22 mouse cellular contexts compared by ENCODE assay signal in the genomic region with DNA sequence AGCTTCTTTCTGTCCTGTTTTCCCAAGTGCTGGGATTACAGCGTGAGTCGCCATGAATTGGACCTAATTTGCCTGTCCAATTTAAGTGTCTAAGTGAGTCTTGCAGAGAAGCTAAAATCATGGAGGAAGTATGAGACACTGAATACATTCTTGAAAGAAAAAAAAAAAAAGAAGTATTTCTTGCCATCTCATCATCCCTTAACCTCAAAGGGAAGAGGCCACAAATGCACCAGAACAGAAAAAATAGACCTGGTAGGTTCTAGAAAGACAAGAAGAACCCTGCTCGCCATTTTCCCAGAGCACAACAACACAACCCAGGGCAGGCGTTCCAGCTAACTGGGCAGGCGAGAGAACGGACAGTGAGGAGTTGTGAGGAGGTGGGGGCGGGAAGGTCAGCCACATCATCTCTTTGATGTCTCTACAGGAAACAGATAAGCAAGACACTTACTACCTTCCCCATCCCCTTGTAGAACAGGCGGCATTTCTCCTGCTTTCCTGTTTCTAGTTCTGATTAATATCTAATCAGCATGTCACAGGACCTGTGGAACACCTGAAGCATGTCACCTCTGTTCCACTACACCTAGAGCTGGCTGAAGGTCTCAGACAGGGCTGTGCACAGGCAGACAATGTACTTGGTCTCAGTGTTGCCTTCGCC. TPM values are rescaled to one million over a fixed set of nuclear protein-coding genes. Genes with fewer than 3 reads are reported as not detected.
DNase-seq lines count a peak whose midpoint lies in the region; ATAC-seq and TF ChIP-seq lines count a peak whose summit lies in the region.
"Had no signal": no experiment of that assay in that cellular context is flagged by ENCODE, and none has a peak within 500 bp of the region (broad histone marks: within the 10 kb centered on the region; RNA-seq: fewer than 3 reads in every experiment).

No protein-coding gene starts in this region.

- in situ Hi-C loops in CH12.LX (cut with MboI; ENCODE audit: low pct_ligation_motif_present, low pct_unique_long_range_greater_than_20kb, low sequenced_read_pairs): no loop called here

- H3K4me2 ChIP-seq in CH12.LX (ENCODE audit: insufficient read depth, low read depth, poor library complexity, severe bottlenecking): peak overlapping the region; percentile 2; the same call in 1 of the 2 replicates
- H3K4me2 ChIP-seq: forebrain, embryonic 13.5 days; hindbrain, embryonic 14.5 days; limb, embryonic 12.5 days had no signal

- no peaks in the 10 kb centered on the region for H3K9me3 ChIP-seq in CH12.LX (replicated peaks; ENCODE audit: low read length)
- H3K9me3 ChIP-seq: forebrain, embryonic 13.5 days; limb, embryonic 12.5 days had no signal

- TF ChIP-seq CTCF in lung, adult 2 months (IDR thresholded peaks at IDR 0.05; ENCODE audit: insufficient read depth, low read length): no peak
- no peak for TF ChIP-seq CTCF in CH12.LX (conservative IDR thresholded peaks at IDR 0.05 in 1 of 2, IDR thresholded peaks at IDR 0.05 in 1 of 2; ENCODE audit: low read depth in 2 of 2, low read length in 2 of 2)

- H3K27ac ChIP-seq in CH12.LX (ENCODE audit: insufficient read depth, low read depth): peak overlapping the region; percentile 28
- H3K27ac ChIP-seq: forebrain, embryonic 13.5 days; hindbrain, embryonic 14.5 days; kidney, postnatal 0 days; limb, embryonic 12.5 days; liver, embryonic 14.5 days had no signal

- 63% methylated on average over 9 of the region's 9 CpGs for WGBS in lung, adult 2 months

- peak; percentile 19; the same call in 1 of the 2 replicates for TF ChIP-seq POLR2A in lung, adult 2 months (IDR thresholded peaks at IDR 0.05; ENCODE audit: borderline replicate concordance, extremely low read depth, low read depth, low read length)
- no peak for TF ChIP-seq POLR2A in CH12.LX (IDR thresholded peaks at IDR 0.05; ENCODE audit: low read depth, low read length)

- H3K79me2 ChIP-seq in CH12.LX (replicated peaks; ENCODE audit: control insufficient read depth, extremely low read depth, insufficient read depth, poor library complexity, severe bottlenecking): no peaks in the 10 kb centered on the region

- no peak overlapping the region for H3K4me3 ChIP-seq in lung, adult 2 months (replicated peaks; ENCODE audit: extremely low read depth, low read depth, low read length)
- no peak overlapping the region for H3K4me3 ChIP-seq in CH12.LX (replicated peaks in 1 of 3; ENCODE audit: low read depth in 2 of 3, low read length in 2 of 3, poor library complexity in 1 of 3)
- H3K4me3 ChIP-seq: forebrain, embryonic 13.5 days; limb, embryonic 12.5 days had no signal

- dilution Hi-C loops in CH12.LX (cut with MboI; ENCODE audit: extremely low pct_ligation_motif_present, extremely low pct_unique_long_range_greater_than_20kb, low sequenced_read_pairs): no loop called here

- peak; percentile 71 for ATAC-seq in granulocyte monocyte progenitor cell, adult 5-6 weeks (replicated peaks; ENCODE audit: poor library complexity, severe bottlenecking)
- ATAC-seq: forebrain, embryonic 13.5 days; intestine, postnatal 0 days had no signal

- peak; percentile 30; the same call in 1 of the 2 replicates for TF ChIP-seq EP300 in CH12.LX (IDR thresholded peaks at IDR 0.05; ENCODE audit: low read length)

- TF ChIP-seq RAD21 in CH12.LX (IDR thresholded peaks at IDR 0.05; ENCODE audit: low read depth, low read length): no peak

- H3K27me3 ChIP-seq in CH12.LX (replicated peaks): no peaks in the 10 kb centered on the region
- H3K27me3 ChIP-seq: forebrain, embryonic 13.5 days; limb, embryonic 12.5 days had no signal

- intact Hi-C loops in gastrocnemius, postnatal 36 days (cut with DNase I): no loop called here

- H3K36me3 ChIP-seq in CH12.LX (replicated peaks in 1 of 2; ENCODE audit: control insufficient read depth in 1 of 2, insufficient read depth in 1 of 2, low read length in 1 of 2): peaks cover 0 to 18% of the 10 kb centered on the region in 2 experiments
- H3K36me3 ChIP-seq: limb, embryonic 12.5 days had no signal

- no peak for DNase-seq in lung, adult 2 months
- no peak for DNase-seq in lung, adult 18-20 months
- DNase-seq in CH12.LX (ENCODE audit: extremely low read depth): no peak
- DNase-seq in naive thymus-derived CD4-positive, alpha-beta T cell, adult 2 months (ENCODE audit: low read depth): peak; percentile 65
- no peak for DNase-seq in layer of hippocampus, adult 8-10 months (ENCODE audit: low spot score in 2 of 2)
- DNase-seq in gastrocnemius, postnatal 36 days: no peak
- no peak for DNase-seq in spleen, postnatal 4 days (ENCODE audit: low spot score in 2 of 2)
- DNase-seq: adrenal gland, postnatal 25 days; cerebellum, adult 9-11 months; embryo, embryonic 11 days; heart, adult 18-20 months; lung, postnatal 36 days; midbrain, embryonic 14.5 days; right cerebral cortex, postnatal 14 days; thymus, postnatal 36 days had no signal

- peaks cover 4% of the 10 kb centered on the region for H3K4me1 ChIP-seq in lung, adult 2 months (ENCODE audit: control insufficient read depth, insufficient read depth, low read length)
- H3K4me1 ChIP-seq in CH12.LX (ENCODE audit: control insufficient read depth in 1 of 2, insufficient read depth in 2 of 2): peaks cover 25 to 57% of the 10 kb centered on the region in 2 experiments
- H3K4me1 ChIP-seq: forebrain, embryonic 13.5 days; limb, embryonic 12.5 days had no signal

- no peak overlapping the region for H3K9ac ChIP-seq in CH12.LX (ENCODE audit: insufficient read depth, low read depth)
- H3K9ac ChIP-seq: forebrain, embryonic 13.5 days; hindbrain, embryonic 14.5 days; limb, embryonic 12.5 days; liver, embryonic 14.5 days had no signal

TF ChIP-seq in CH12.LX, 34 proteins besides CTCF, POLR2A, EP300 and RAD21:
- TF ChIP-seq ETS1 (conservative IDR thresholded peaks at IDR 0.05; ENCODE audit: low read depth, low read length) (0 out of 2 replicates have a peak, but pooled peaks have one; percentile 24), MAX (IDR thresholded peaks at IDR 0.05; ENCODE audit: low read length) (0 out of 2 replicates have a peak, but pooled peaks have one; percentile 18), BHLHE40 (IDR thresholded peaks at IDR 0.05; ENCODE audit: low read depth, low read length) (0 out of 2 replicates have a peak, but pooled peaks have one; percentile 5), UBTF (IDR thresholded peaks at IDR 0.05; ENCODE audit: low read depth, low read length) (no peak), MXI1 (IDR thresholded peaks at IDR 0.05; ENCODE audit: low read depth, low read length) (0 out of 2 replicates have a peak, but pooled peaks have one; percentile 39), ZNF384 (IDR thresholded peaks at IDR 0.05; ENCODE audit: low read depth, low read length) (peak; percentile 77), TBP (conservative IDR thresholded peaks at IDR 0.05; ENCODE audit: low read depth, low read length) (no peak), MEF2A (IDR thresholded peaks at IDR 0.05; ENCODE audit: borderline replicate concordance, low read depth, low read length) (0 out of 2 replicates have a peak, but pooled peaks have one; percentile 21), SIN3A (IDR thresholded peaks at IDR 0.05; ENCODE audit: low read length) (0 out of 2 replicates have a peak, but pooled peaks have one; percentile 35)
TF ChIP-seq in CH12.LX: peak in this region for 7.

RNA-seq across cellular contexts. Expression of gene S1pr1, which starts 10.5 kb away (rescaled TPM):
- 230 and 289 TPM in 2 replicates for polyA plus RNA-seq in lung, adult 2 months (2012; rRNA removed)
- total RNA-seq in CH12.LX (2012; rRNA removed) (1.4 and 1.8 TPM in 2 replicates), CH12.LX (2014; rRNA removed) (4.1 and 4.6 TPM in 2 replicates)
- 6.1 and 7.1 TPM in 2 replicates for polyA plus RNA-seq in CH12.LX (2012; ENCODE audit: insufficient read length, low read depth)
- 0.77 and 1.6 TPM in 2 replicates for total RNA-seq in granulocyte monocyte progenitor cell, adult 5-6 weeks (2014; fragmentation: Nextera tagmentation)
- 0.26 and 1.0 TPM in 2 replicates for total RNA-seq in granulocyte monocyte progenitor cell, adult 5-6 weeks (2017)
- 100 to 1,000 TPM in 2 of 4 experiments, 10 to 100 TPM in 2; 86.8 to 114 (median 95.9) TPM for total RNA-seq in layer of hippocampus, adult 8-10 months (2022)
- total RNA-seq in gastrocnemius, postnatal 36 days (2021): 10 to 100 TPM; 17.3 to 19.6 TPM

Comparison
In these comparisons a context has a peak if more than half of its experiments do, and no peak if none do; other contexts are left out.
1. RNA of gene S1pr1, which starts 10.5 kb away (total RNA-seq): 86.8 to 114 TPM in layer of hippocampus, adult 8-10 months; 17.3 to 19.6 TPM in gastrocnemius, postnatal 36 days, 1.4 to 4.6 TPM in CH12.LX and 0.26 to 1.6 TPM in granulocyte monocyte progenitor cell, adult 5-6 weeks; every median in the first group is over 4 times any median in the second.